Mouse (Mus musculus) spleen, adult 2 months (tissue): ENCODE data around the gene Prkcg. TPM values are rescaled to one million over a fixed set of nuclear protein-coding genes. Genes with fewer than 3 reads are reported as not detected.
A peak's percentile ranks its signal among the peaks of the same experiment; 100 is the strongest.

Experiments used
- DNase-seq, 2 experiments: peaks; one replicate each; pipeline versions ENCODE4 v3.0.0 to v3.0.0-alpha.2; 2012 to 2021; ENCODE audit warnings: low spot score in 2 of 2, low read depth in 1 of 2
- H3K27ac ChIP-seq: fragments of 200-500 bp; 2 replicates; pipeline ENCODE4 v1.5.1; 2012; ENCODE audit warnings: low read length, inconsistent platforms; ENCODE audit not compliant: insufficient read depth
- H3K27me3 ChIP-seq: fragments of 200-500 bp; 2 replicates; pipeline ENCODE4 v1.6.1; 2012; ENCODE audit warnings: mild to moderate bottlenecking, moderate library complexity, low read length, inconsistent platforms; ENCODE audit not compliant: control insufficient read depth, insufficient read depth
- H3K36me3 ChIP-seq: fragments of 200-500 bp; 2 replicates; pipeline ENCODE4 v1.6.1; 2012; ENCODE audit warnings: mild to moderate bottlenecking, low read length, inconsistent platforms; ENCODE audit not compliant: control insufficient read depth, insufficient read depth
- H3K4me1 ChIP-seq: fragments of 200-500 bp; 2 replicates; pipeline ENCODE4 v1.6.1; 2011; ENCODE audit warnings: inconsistent platforms; ENCODE audit not compliant: control insufficient read depth, insufficient read depth, insufficient read length
- H3K4me3 ChIP-seq: fragments of 200-500 bp; 2 replicates; pipeline ENCODE4 v1.5.1; 2011; ENCODE audit warnings: mild to moderate bottlenecking, inconsistent platforms; ENCODE audit not compliant: insufficient read depth, insufficient read length; ENCODE audit errors: extremely low read depth
- CTCF ChIP-seq: fragments of 200-500 bp; IDR thresholded peaks from 2 replicates; pipeline ENCODE4 v1.5.1; 2011; ENCODE audit warnings: mild to moderate bottlenecking, inconsistent platforms; ENCODE audit not compliant: insufficient read depth, insufficient read length, insufficient replicate concordance; ENCODE audit errors: extremely low read depth
- POLR2A ChIP-seq: fragments of 200-500 bp; IDR thresholded peaks from 2 replicates; pipeline ENCODE4 v1.6.1; 2011; ENCODE audit warnings: low read depth, low read length, inconsistent platforms
- WGBS: fragments of 180-500 bp; shearing (Covaris S2); methylation state at CpG from one replicate; pipeline ENCODE4 v1.1.7; 2018; 5-methylcytosine and 5-hydroxymethylcytosine counted together
- polyA plus RNA-seq: library from polyadenylated mRNA; depleted of rRNA; stranded (reverse); fragments of >200 nt; gene quantifications from 2 replicates; pipeline ENCODE4 v1.2.3, GENCODE M21; 2012; rRNA removed

Gene Prkcg
- polyA plus RNA-seq, 1 experiment: 5.7 TPM

DNA sequence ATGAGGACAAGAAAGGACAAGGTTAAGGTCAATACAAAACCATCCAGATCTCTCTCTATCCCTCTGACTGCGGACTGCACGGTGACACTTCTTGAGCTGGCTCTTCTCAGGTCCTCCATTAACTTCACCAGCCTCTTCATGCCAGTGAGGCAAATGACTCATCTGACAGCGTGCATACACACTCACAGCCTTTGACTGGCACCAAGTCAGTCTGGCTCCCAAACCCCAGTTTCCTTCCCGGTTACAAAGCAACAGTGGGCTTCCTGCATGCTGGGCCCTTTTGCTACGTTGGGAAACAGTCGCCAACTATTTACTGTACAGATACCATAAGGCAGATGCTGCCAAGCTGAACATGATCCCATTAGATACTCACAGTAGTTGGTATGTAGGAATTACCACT, 80.2 kb downstream of the Prkcg start:
- TF ChIP-seq POLR2A: no peak
- no peak for TF ChIP-seq CTCF
- Histone ChIP-seq H3K4me3 (no peak overlapping the region), H3K27me3 (peaks cover 5% of the 10 kb centered on the region; the same call in 1 of the 2 replicates), H3K36me3 (no peaks in the 10 kb centered on the region), H3K4me1 (no peaks in the 10 kb centered on the region; the same call in 1 of the 2 replicates), H3K27ac (no peak overlapping the region)
- DNase-seq: no peak
- WGBS: 42% methylated on average over 6 of the region's 6 CpGs

DNA sequence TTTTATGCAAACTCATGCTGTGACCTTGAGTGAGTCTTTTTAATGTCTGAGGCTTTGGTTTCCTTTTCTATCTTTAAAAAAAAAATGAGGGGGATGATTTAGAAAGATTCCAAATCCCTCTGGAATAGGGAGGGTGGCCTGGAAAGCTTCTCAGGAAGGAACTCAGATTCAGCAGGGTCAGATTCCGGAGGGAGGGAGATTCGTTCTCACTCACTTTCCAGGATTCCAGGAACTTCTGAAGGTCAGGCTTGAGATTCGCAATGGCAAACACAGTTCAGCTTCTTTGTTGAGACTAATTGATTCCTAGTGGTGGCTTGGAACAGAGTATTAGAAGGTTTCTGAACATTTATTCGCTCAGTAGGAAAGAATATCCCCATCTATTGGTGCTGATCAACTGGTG, 81.4 kb downstream of the Prkcg start:
- 0 out of 2 replicates have a peak overlapping the region, but pooled peaks have one; percentile 17 for H3K27ac ChIP-seq
- peaks cover 5% of the 10 kb centered on the region; the same call in 1 of the 2 replicates for H3K27me3 ChIP-seq
- no peak for DNase-seq
- WGBS: 78% methylated on average over 4 of the region's 4 CpGs
- H3K4me3 ChIP-seq: no peak overlapping the region
- no peaks in the 10 kb centered on the region; the same call in 1 of the 2 replicates for H3K4me1 ChIP-seq
- no peaks in the 10 kb centered on the region for H3K36me3 ChIP-seq
- TF ChIP-seq POLR2A (no peak), CTCF (no peak)

DNA sequence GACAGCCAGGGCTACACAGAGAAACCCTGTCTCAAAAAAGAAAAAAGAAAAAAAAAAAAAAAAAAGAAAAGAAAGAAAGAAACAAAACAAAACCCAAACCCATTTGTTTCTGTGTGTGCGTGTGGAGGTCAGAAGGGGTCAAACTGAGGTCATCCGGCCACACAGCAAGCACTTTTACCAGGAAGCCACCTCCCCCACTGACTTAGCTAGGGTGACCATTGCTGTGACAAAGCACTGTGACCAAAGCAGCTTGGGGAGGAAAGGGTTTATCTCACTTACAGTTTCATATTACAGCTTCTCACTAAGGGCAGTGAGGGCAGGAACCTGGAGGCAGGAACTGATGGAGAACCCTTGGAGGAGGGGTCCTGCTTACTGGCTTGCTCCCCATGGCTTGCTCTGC, 83.4 kb downstream of the Prkcg start:
- 87% methylated on average over 2 of the region's 2 CpGs for WGBS
- H3K36me3 ChIP-seq: no peaks in the 10 kb centered on the region
- H3K27ac ChIP-seq: no peak overlapping the region
- TF ChIP-seq CTCF: no peak
- no peak for TF ChIP-seq POLR2A
- H3K27me3 ChIP-seq: 0 out of 2 replicates have a peak, but pooled peaks cover 2% of the 10 kb centered on the region
- H3K4me3 ChIP-seq: no peak overlapping the region
- H3K4me1 ChIP-seq: no peaks in the 10 kb centered on the region
- DNase-seq: no peak

DNA sequence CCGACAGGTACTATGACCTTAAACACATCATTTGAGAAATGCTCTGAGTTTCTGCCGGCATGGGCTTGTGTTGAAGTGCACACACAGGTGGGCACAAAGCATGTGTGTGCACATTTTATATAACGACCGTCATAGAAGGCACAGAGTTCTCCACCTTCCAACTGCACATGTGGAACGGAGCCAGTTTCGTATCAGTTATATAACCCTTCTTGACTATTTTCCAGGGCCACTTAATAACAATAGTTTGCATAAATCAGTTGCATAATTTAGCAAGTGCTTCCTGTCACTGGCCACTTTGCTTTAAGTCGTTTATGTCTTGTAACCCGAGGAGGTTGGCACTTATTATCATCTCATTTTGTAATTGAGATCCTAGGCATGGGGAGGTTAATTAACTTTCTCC, 84.8 kb downstream of the Prkcg start:
- no peaks in the 10 kb centered on the region for H3K36me3 ChIP-seq

DNA sequence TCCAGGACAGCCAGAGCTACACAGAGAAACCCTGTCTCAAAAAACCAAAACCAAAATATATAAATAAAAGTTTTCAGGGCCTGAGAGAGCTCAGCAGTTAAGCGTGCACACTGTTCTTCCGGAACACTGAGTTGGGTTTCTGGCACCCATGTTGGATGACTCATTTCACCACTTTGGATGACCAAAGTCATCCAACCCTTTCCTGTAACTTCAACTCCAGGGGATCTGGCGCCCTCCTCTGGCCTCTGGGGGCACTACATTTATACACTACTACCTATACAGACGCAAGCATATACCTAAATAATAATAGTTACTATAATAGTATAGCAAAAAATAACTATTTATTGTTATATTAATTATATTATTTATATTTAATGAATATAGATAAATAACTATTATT, 87.9 kb downstream of the Prkcg start:
- Histone ChIP-seq H3K27me3 (no peaks in the 10 kb centered on the region), H3K4me3 (no peak overlapping the region), H3K27ac (no peak overlapping the region), H3K4me1 (no peaks in the 10 kb centered on the region), H3K36me3 (no peaks in the 10 kb centered on the region)
- DNase-seq: peak in 1 of 2 experiments; percentile 23
- no peak for TF ChIP-seq POLR2A
- TF ChIP-seq CTCF: peak; percentile 27; the same call in 1 of the 2 replicates
- WGBS: 51% methylated on average over 4 of the region's 4 CpGs

More for the DNA sequence above, 84.8 kb downstream of the Prkcg start:
- no peaks in the 10 kb centered on the region for H3K27me3 ChIP-seq
- TF ChIP-seq POLR2A: no peak
- no peak for TF ChIP-seq CTCF
- no peaks in the 10 kb centered on the region for H3K4me1 ChIP-seq
- 74% methylated on average over 8 of the region's 8 CpGs for WGBS
- DNase-seq: no peak
- H3K27ac ChIP-seq: no peak overlapping the region
- H3K4me3 ChIP-seq: no peak overlapping the region

Other genes with a start within 250 kb of the Prkcg start
- gene AU018091, start 120.0 kb upstream of the Prkcg start, polyA plus RNA-seq: 0.02 TPM in 1 of 2 replicates, not detected in the other
- gene Nlrp12, start 39.4 kb upstream of the Prkcg start, polyA plus RNA-seq: 0.46 and 0.63 TPM in 2 replicates
- 126 and 181 TPM in 2 replicates for gene Myadm, start 99 bp upstream of the Prkcg start, polyA plus RNA-seq
- 1.1 and 1.3 TPM in 2 replicates for gene Cacng7, start 43.8 kb downstream of the Prkcg start, polyA plus RNA-seq
- gene Cacng8, start 101.5 kb downstream of the Prkcg start, polyA plus RNA-seq: 1.8 and 3.0 TPM in 2 replicates
- 0.11 and 0.15 TPM in 2 replicates for gene Cacng6, start 135.0 kb downstream of the Prkcg start, polyA plus RNA-seq
- 0.48 and 0.54 TPM in 2 replicates for gene Tarm1, start 213.4 kb downstream of the Prkcg start, polyA plus RNA-seq